Mouse (Mus musculus) forebrain, embryonic 10.5 days (tissue): ENCODE measurements around the gene Sirt7. TPM values are rescaled to one million over a fixed set of nuclear protein-coding genes. Genes with fewer than 3 reads are reported as not detected.

Experiments
- DNase-seq: peaks from one replicate; pipeline ENCODE4 v3.0.0-alpha.2; 2017; ENCODE audit warnings: low spot score; ENCODE audit errors: extremely low spot score
- H3K27ac ChIP-seq: fragments of 300-500 bp; sonication (generic); 2 replicates; pipeline ENCODE4 v1.5.1; 2016; ENCODE audit warnings: mild to moderate bottlenecking
- H3K27me3 ChIP-seq: fragments of 300-500 bp; sonication (generic); 2 replicates; pipeline ENCODE4 v1.6.1; 2016; ENCODE audit warnings: mild to moderate bottlenecking; ENCODE audit not compliant: poor library complexity, severe bottlenecking
- H3K36me3 ChIP-seq: fragments of 300-500 bp; sonication (generic); replicated peaks from 2 replicates; pipeline ENCODE4 v1.6.1; 2016; ENCODE audit warnings: mild to moderate bottlenecking, moderate library complexity
- H3K4me1 ChIP-seq: fragments of 300-500 bp; sonication (generic); 2 replicates; pipeline ENCODE4 v1.6.1; 2016
- H3K4me3 ChIP-seq: fragments of 300-500 bp; sonication (generic); 2 replicates; pipeline ENCODE4 v1.5.1; 2016; ENCODE audit warnings: mild to moderate bottlenecking, moderate library complexity
- H3K9me3 ChIP-seq: fragments of 300-500 bp; sonication (generic); 2 replicates; pipeline ENCODE4 v1.6.1; 2016; ENCODE audit warnings: mild to moderate bottlenecking, moderate library complexity
- WGBS: fragments of 180-500 bp; shearing (Covaris S2); methylation state at CpG from one replicate; pipeline ENCODE4 v1.1.7; 2016; 5-methylcytosine and 5-hydroxymethylcytosine counted together
- microRNA-seq: library from miRNA; unstranded; fragments of <30 nt; microRNA quantifications from one replicate; pipeline ENCODE4, GENCODE M21; 2017
- polyA plus RNA-seq: library from polyadenylated mRNA; unstranded; fragments of >200 nt; fragmentation: Nextera tagmentation; extraction: Ambion mirVana; gene quantifications from 2 replicates; pipeline ENCODE4 v1.2.1, GENCODE M21; 2016

The Sirt7 gene
- polyA plus RNA-seq, 1 experiment from 2014 or later, result 32.8 TPM

GRCm38 (mm10) chr11:120575940-120576339, 49.1 kb downstream of the Sirt7 start:
- Histone ChIP-seq H3K27me3 (no peaks in the 10 kb centered on the region), H3K4me1 (peaks cover 55% of the 10 kb centered on the region), H3K9me3 (no peaks in the 10 kb centered on the region), H3K27ac (no peak overlapping the region), H3K4me3 (no peak overlapping the region), H3K36me3 (peaks cover 50% of the 10 kb centered on the region)
- no peak for DNase-seq

GRCm38 (mm10) chr11:120575046-120575445, 50.0 kb downstream of the Sirt7 start:
- Histone ChIP-seq H3K36me3 (peaks cover 55% of the 10 kb centered on the region), H3K9me3 (no peaks in the 10 kb centered on the region), H3K4me1 (peaks cover 53% of the 10 kb centered on the region), H3K27me3 (no peaks in the 10 kb centered on the region), H3K4me3 (peak overlapping the region; percentile 95), H3K27ac (0 out of 2 replicates have a peak overlapping the region, but pooled peaks have one; percentile 95)
- WGBS, result 77% methylated on average over 2 of the region's 2 CpGs
- no peak for DNase-seq

GRCm38 (mm10) chr11:120574278-120574600, 50.8 kb downstream of the Sirt7 start:
- H3K27ac ChIP-seq, result peak overlapping the region; percentile 95
- no peak for DNase-seq

GRCm38 (mm10) chr11:120573585-120574277, 51.3 kb downstream of the Sirt7 start:
- DNase-seq, result no peak
- peak overlapping the region; percentile 95 for H3K27ac ChIP-seq
- peaks cover 54% of the 10 kb centered on the region for H3K36me3 ChIP-seq
- 1% methylated on average over 23 of the region's 23 CpGs for WGBS
- peak overlapping the region; percentile 95 for H3K4me3 ChIP-seq
- H3K4me1 ChIP-seq, result peaks cover 40% of the 10 kb centered on the region
- H3K9me3 ChIP-seq, result no peaks in the 10 kb centered on the region
- no peaks in the 10 kb centered on the region for H3K27me3 ChIP-seq

More at GRCm38 (mm10) chr11:120574278-120574600, 50.8 kb downstream of the Sirt7 start:
- no peaks in the 10 kb centered on the region for H3K9me3 ChIP-seq
- 59% methylated on average over 5 of the region's 5 CpGs for WGBS
- peaks cover 55% of the 10 kb centered on the region for H3K36me3 ChIP-seq
- no peaks in the 10 kb centered on the region for H3K27me3 ChIP-seq
- peaks cover 45% of the 10 kb centered on the region for H3K4me1 ChIP-seq
- peak overlapping the region; percentile 95 for H3K4me3 ChIP-seq

- DNase-seq, result peak; percentile 99
- Histone ChIP-seq H3K4me1 (peaks cover 32% of the 10 kb centered on the region), H3K27ac (peak within 1 kb of the TSS; percentile 95), H3K9me3 (no peaks in the 10 kb centered on the region), H3K27me3 (no peaks in the 10 kb centered on the region), H3K4me3 (peak within 1 kb of the TSS; percentile 95), H3K36me3 (peaks cover 54% of the 10 kb centered on the region)
- under 1% methylated on average over 94 of the region's 94 CpGs for WGBS
These were observed 52.1 kb downstream of the Sirt7 start, which contains the start of gene P4hb for GRCm38 (mm10) chr11:120572752-120573584. P4hb (minus strand) TSS chr11:120573253.

- no peak for DNase-seq
- no peaks in the 10 kb centered on the region for H3K9me3 ChIP-seq
- H3K4me3 ChIP-seq, result peak overlapping the region; percentile 95
- WGBS, result under 1% methylated on average over 24 of the region's 24 CpGs
- peaks cover 30% of the 10 kb centered on the region for H3K4me1 ChIP-seq
- peaks cover 54% of the 10 kb centered on the region for H3K36me3 ChIP-seq
- no peaks in the 10 kb centered on the region for H3K27me3 ChIP-seq
- peak overlapping the region; percentile 95 for H3K27ac ChIP-seq
These were observed 52.7 kb downstream of the Sirt7 start for GRCm38 (mm10) chr11:120572417-120572751.

GRCm38 (mm10) chr11:120571754-120572416, 53.2 kb downstream of the Sirt7 start:
- H3K4me3 ChIP-seq, result peak overlapping the region; percentile 95
- H3K9me3 ChIP-seq, result no peaks in the 10 kb centered on the region
- H3K36me3 ChIP-seq, result peaks cover 54% of the 10 kb centered on the region
- H3K27ac ChIP-seq, result peak overlapping the region; percentile 95
- peaks cover 30% of the 10 kb centered on the region for H3K4me1 ChIP-seq
- DNase-seq, result no peak
- 20% methylated on average over 11 of the region's 11 CpGs for WGBS
- no peaks in the 10 kb centered on the region for H3K27me3 ChIP-seq

GRCm38 (mm10) chr11:120571122-120571521, 53.9 kb downstream of the Sirt7 start:
- H3K27ac ChIP-seq, result no peak overlapping the region
- peaks cover 30% of the 10 kb centered on the region for H3K4me1 ChIP-seq
- H3K4me3 ChIP-seq, result peak overlapping the region; percentile 95
- no peaks in the 10 kb centered on the region for H3K9me3 ChIP-seq
- H3K36me3 ChIP-seq, result peaks cover 55% of the 10 kb centered on the region
- 88% methylated on average over 3 of the region's 3 CpGs for WGBS
- no peak for DNase-seq
- H3K27me3 ChIP-seq, result no peaks in the 10 kb centered on the region

Small RNAs within 50 kb of the gene (microRNA-seq; reads per million reads assigned to microRNA genes)
- 2.7 reads per million for gene Mir6936

Other genes with a start within 250 kb of the Sirt7 start
- gene Faap100, start 246.5 kb downstream of the Sirt7 start, polyA plus RNA-seq, result 33.8 and 36.0 TPM in 2 replicates
- gene Nploc4, start 187.5 kb downstream of the Sirt7 start, polyA plus RNA-seq, result 45.9 and 46.9 TPM in 2 replicates
- gene Tspan10, start 182.6 kb downstream of the Sirt7 start, polyA plus RNA-seq, result 0.30 and 1.6 TPM in 2 replicates
- gene Pde6g, start 171.7 kb downstream of the Sirt7 start, polyA plus RNA-seq, result 0.25 and 0.41 TPM in 2 replicates
- gene Oxld1, start 167.2 kb downstream of the Sirt7 start, polyA plus RNA-seq, result 8.7 and 11.8 TPM in 2 replicates
- 39.6 and 46.3 TPM in 2 replicates for gene Ccdc137, start 167.1 kb downstream of the Sirt7 start, polyA plus RNA-seq
- 60.7 and 62.1 TPM in 2 replicates for gene Arl16, start 157.6 kb downstream of the Sirt7 start, polyA plus RNA-seq
- 211 and 215 TPM in 2 replicates for gene Mrpl12, start 140.6 kb downstream of the Sirt7 start, polyA plus RNA-seq
- gene Slc25a10, start 133.4 kb downstream of the Sirt7 start, polyA plus RNA-seq, result 69.3 and 71.6 TPM in 2 replicates
- gene Gcgr, start 94.5 kb downstream of the Sirt7 start, polyA plus RNA-seq, result 0.07 and 0.16 TPM in 2 replicates
- 205 and 212 TPM in 2 replicates for gene Mcrip1, start 75.5 kb downstream of the Sirt7 start, polyA plus RNA-seq
- not detected in 2 replicates for gene Ppp1r27, start 74.1 kb downstream of the Sirt7 start, polyA plus RNA-seq
- gene P4hb, start 52.0 kb downstream of the Sirt7 start, polyA plus RNA-seq, result 485 and 533 TPM in 2 replicates
- gene Arhgdia, start 43.6 kb downstream of the Sirt7 start, polyA plus RNA-seq, result 744 and 753 TPM in 2 replicates
- gene Alyref, start 26.9 kb downstream of the Sirt7 start, polyA plus RNA-seq, result 618 and 646 TPM in 2 replicates
- gene Anapc11, start 26.8 kb downstream of the Sirt7 start, polyA plus RNA-seq, result 218 and 228 TPM in 2 replicates
- 0.44 TPM in 1 of 2 replicates, not detected in the other for gene Npb, start 16.8 kb downstream of the Sirt7 start, polyA plus RNA-seq
- gene Pcyt2, start 7.3 kb downstream of the Sirt7 start, polyA plus RNA-seq, result 145 and 148 TPM in 2 replicates
- 20.2 and 22.7 TPM in 2 replicates for gene Mafg, start 8.4 kb upstream of the Sirt7 start, polyA plus RNA-seq
- gene Pycr1, start 18.5 kb upstream of the Sirt7 start, polyA plus RNA-seq, result 37.5 and 40.5 TPM in 2 replicates
- gene Myadml2, start 22.9 kb upstream of the Sirt7 start, polyA plus RNA-seq, result not detected in 2 replicates
- 0.57 and 0.75 TPM in 2 replicates for gene Notum, start 35.9 kb upstream of the Sirt7 start, polyA plus RNA-seq
- 134 and 142 TPM in 2 replicates for gene Aspscr1, start 47.7 kb upstream of the Sirt7 start, polyA plus RNA-seq
- gene Cenpx, start 88.5 kb upstream of the Sirt7 start, polyA plus RNA-seq, result 118 and 133 TPM in 2 replicates
- 51.9 and 59.2 TPM in 2 replicates for gene Lrrc45, start 88.7 kb upstream of the Sirt7 start, polyA plus RNA-seq
- 23.8 and 28.4 TPM in 2 replicates for gene Rac3, start 96.2 kb upstream of the Sirt7 start, polyA plus RNA-seq
- gene Dcxr, start 102.0 kb upstream of the Sirt7 start, polyA plus RNA-seq, result 13.3 and 14.8 TPM in 2 replicates
- gene Cbr2, start 106.9 kb upstream of the Sirt7 start, polyA plus RNA-seq, result 1.1 and 1.3 TPM in 2 replicates
- 12.3 and 14.2 TPM in 2 replicates for gene Hmga1b, start 137.6 kb upstream of the Sirt7 start, polyA plus RNA-seq
- gene Rfng, start 159.0 kb upstream of the Sirt7 start, polyA plus RNA-seq, result 39.1 and 43.3 TPM in 2 replicates
- 281 and 283 TPM in 2 replicates for gene Gps1, start 159.0 kb upstream of the Sirt7 start, polyA plus RNA-seq
- gene Dus1l, start 171.2 kb upstream of the Sirt7 start, polyA plus RNA-seq, result 110 and 111 TPM in 2 replicates
- gene Fasn, start 199.3 kb upstream of the Sirt7 start, polyA plus RNA-seq, result 134 and 144 TPM in 2 replicates